Mouse (Mus musculus): Measurements from ENCODE around the gene Rap1gap.

DNA sequence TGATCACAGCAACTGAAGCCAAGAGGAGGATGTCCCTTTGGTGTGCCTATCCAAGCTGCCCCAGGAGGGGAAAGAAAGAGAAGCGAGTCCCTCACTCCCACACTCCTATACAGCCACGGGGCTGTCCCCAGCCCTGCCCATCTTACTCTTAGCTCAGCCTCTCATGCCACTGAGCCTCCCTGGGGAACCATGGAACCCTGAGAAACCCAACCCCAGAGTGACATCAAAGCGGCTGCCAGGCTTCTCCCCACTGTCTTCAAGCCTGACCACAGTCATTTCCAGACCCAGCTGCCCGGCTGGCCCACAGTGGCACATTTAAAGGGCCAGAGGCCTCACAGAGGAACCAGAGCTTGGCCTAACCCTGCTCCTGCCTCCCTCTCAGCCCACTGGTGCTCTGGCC is 84.2 kb downstream of the Rap1gap start:
- TF ChIP-seq CTCF (IDR thresholded peaks at IDR 0.05; ENCODE audit: control insufficient read depth, insufficient read depth, insufficient read length), result no peak
- TF ChIP-seq MAX (IDR thresholded peaks at IDR 0.05), result no peak
- no peak for TF ChIP-seq MYOG (IDR thresholded peaks at IDR 0.05; ENCODE audit: control insufficient read depth, extremely low read depth, insufficient read length)
- TF ChIP-seq MYOD1 (IDR thresholded peaks at IDR 0.05; ENCODE audit: control insufficient read depth, insufficient read length, low read depth), result no peak

Measured in C2C12 (cell line).